Mouse (Mus musculus) thymus, adult 2 months (tissue): ENCODE results near the gene Ociad1. TPM values are rescaled to one million over a fixed set of nuclear protein-coding genes. Genes with fewer than 3 reads are reported as not detected.

Experiments used
- DNase-seq: peaks from one replicate; pipeline ENCODE4 v3.0.0; 2021
- H3K27ac ChIP-seq: fragments of 200-500 bp; 2 replicates; pipeline ENCODE4 v1.5.1; 2012; ENCODE audit warnings: low read length, control low read depth; ENCODE audit not compliant: control insufficient read depth, insufficient read depth
- H3K27me3 ChIP-seq: fragments of 200-500 bp; 2 replicates; pipeline ENCODE4 v1.6.1; 2012; ENCODE audit warnings: mild to moderate bottlenecking, low read length, moderate library complexity, mixed read lengths; ENCODE audit not compliant: control insufficient read depth, insufficient read depth
- H3K36me3 ChIP-seq: fragments of 200-500 bp; 2 replicates; pipeline ENCODE4 v1.6.1; 2012; ENCODE audit warnings: mild to moderate bottlenecking, low read length, moderate library complexity; ENCODE audit not compliant: control insufficient read depth, insufficient read depth
- H3K4me1 ChIP-seq: fragments of 200-500 bp; replicated peaks from 2 replicates; pipeline ENCODE4 v1.6.1; 2012; ENCODE audit warnings: low read length; ENCODE audit not compliant: control insufficient read depth, insufficient read depth
- H3K4me3 ChIP-seq: fragments of 200-500 bp; 2 replicates; pipeline ENCODE4 v1.5.1; 2012; ENCODE audit warnings: mild to moderate bottlenecking, low read length, control low read depth, moderate library complexity; ENCODE audit not compliant: control insufficient read depth, insufficient read depth
- CTCF ChIP-seq: fragments of 200-500 bp; IDR thresholded peaks from 2 replicates; pipeline ENCODE4 v1.5.1; 2012; ENCODE audit warnings: mild to moderate bottlenecking, control low read depth, low read length, moderate library complexity, borderline replicate concordance; ENCODE audit not compliant: control insufficient read depth, poor library complexity, insufficient read depth; ENCODE audit errors: extremely low read depth
- POLR2A ChIP-seq: fragments of 200-500 bp; IDR thresholded peaks from 2 replicates; pipeline ENCODE4 v1.6.1; 2012; ENCODE audit warnings: mild to moderate bottlenecking, low read length, control low read depth, moderate library complexity; ENCODE audit not compliant: control insufficient read depth, poor library complexity, insufficient read depth; ENCODE audit errors: extremely low read depth
- WGBS: fragments of 180-500 bp; shearing (Covaris S2); methylation state at CpG from one replicate; pipeline ENCODE4 v1.1.7; 2018; 5-methylcytosine and 5-hydroxymethylcytosine counted together
- polyA plus RNA-seq: library from polyadenylated mRNA; depleted of rRNA; stranded (reverse); fragments of >200 nt; gene quantifications from 2 replicates; pipeline ENCODE4 v1.2.3, GENCODE M21; 2012

The Ociad1 gene
- polyA plus RNA-seq, 1 experiment = 73.3 TPM

GRCm38 (mm10) chr5:73265460-73265859 is 27.1 kb upstream of the Ociad1 start:
- Histone ChIP-seq H3K4me3 (no peak overlapping the region), H3K36me3 (no peaks in the 10 kb centered on the region), H3K27me3 (no peaks in the 10 kb centered on the region), H3K4me1 (peaks cover 8% of the 10 kb centered on the region; the same call in 1 of the 2 replicates), H3K27ac (peak overlapping the region; percentile 84)
- 0 out of 2 replicates have a peak, but pooled peaks have one; percentile 42 for TF ChIP-seq POLR2A
- no peak for TF ChIP-seq CTCF
- DNase-seq = peak; percentile 54
- 33% methylated on average over 5 of the region's 5 CpGs for WGBS

DNA sequence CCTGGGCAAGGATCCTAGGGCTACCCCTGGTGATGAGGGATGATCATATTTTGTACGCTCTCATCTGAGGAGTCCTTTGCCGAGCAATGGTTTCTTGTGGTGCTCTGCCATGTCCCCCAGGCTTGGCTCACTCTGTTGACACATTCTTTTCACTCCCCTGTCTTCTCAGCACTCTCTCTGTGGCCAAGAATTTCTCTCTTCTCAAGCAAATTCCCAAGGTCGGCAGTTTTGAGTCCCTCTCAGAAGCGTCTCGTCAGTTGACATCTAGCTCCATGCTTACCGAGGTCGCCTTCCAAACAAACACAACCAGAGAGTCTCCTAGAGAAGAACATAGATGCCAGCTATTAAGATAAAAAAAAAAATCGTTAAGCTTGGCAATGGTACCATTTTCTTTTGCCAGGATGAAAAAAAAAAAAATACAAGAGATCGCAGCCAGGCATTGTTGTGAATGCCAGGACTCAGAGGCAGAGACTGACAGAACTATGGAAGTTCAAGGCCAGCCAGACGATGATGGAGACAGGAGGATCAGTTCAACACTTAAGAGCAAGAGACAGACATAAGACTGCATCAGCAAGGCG is 23.9 kb upstream of the Ociad1 start:
- DNase-seq = no peak
- Histone ChIP-seq H3K27ac (no peak overlapping the region), H3K4me3 (no peak overlapping the region), H3K27me3 (no peaks in the 10 kb centered on the region), H3K36me3 (no peaks in the 10 kb centered on the region), H3K4me1 (peaks cover 8% of the 10 kb centered on the region; the same call in 1 of the 2 replicates)
- 94% methylated on average over 11 of the region's 11 CpGs for WGBS
- TF ChIP-seq CTCF = no peak
- TF ChIP-seq POLR2A = no peak

- Histone ChIP-seq H3K36me3 (no peaks in the 10 kb centered on the region), H3K27me3 (no peaks in the 10 kb centered on the region), H3K4me1 (peaks cover 4% of the 10 kb centered on the region; the same call in 1 of the 2 replicates), H3K4me3 (no peak overlapping the region), H3K27ac (no peak overlapping the region)
- DNase-seq = no peak
- 90% methylated on average over 6 of the region's 6 CpGs for WGBS
- no peak for TF ChIP-seq POLR2A
- no peak for TF ChIP-seq CTCF
Observed at GRCm38 (mm10) chr5:73270612-73271011, 22.0 kb upstream of the Ociad1 start.

DNA sequence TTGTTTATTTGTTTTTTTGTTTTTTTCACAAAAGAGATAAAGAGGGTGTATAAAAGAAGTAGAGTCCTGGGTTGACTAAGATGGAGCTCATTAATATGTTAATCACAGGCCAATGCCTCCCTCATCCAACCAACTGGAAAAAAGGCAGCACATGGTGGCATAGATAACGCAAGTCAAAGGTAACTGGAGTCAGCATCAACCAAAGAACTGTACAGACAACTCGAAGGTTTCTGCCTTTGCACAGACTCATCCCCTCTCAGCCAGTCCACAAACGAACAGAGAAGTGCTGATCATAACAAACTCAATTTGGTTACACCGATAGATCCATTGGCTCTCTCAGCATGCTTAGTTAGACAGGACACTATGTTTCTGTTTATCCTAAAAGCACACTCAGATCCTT is 19.4 kb upstream of the Ociad1 start:
- no peak overlapping the region for H3K4me3 ChIP-seq
- H3K27ac ChIP-seq = no peak overlapping the region
- 93% methylated on average over 4 of the region's 4 CpGs for WGBS
- no peak for TF ChIP-seq POLR2A
- TF ChIP-seq CTCF = no peak
- H3K27me3 ChIP-seq = no peaks in the 10 kb centered on the region
- no peak for DNase-seq
- H3K36me3 ChIP-seq = no peaks in the 10 kb centered on the region
- no peaks in the 10 kb centered on the region for H3K4me1 ChIP-seq

DNA sequence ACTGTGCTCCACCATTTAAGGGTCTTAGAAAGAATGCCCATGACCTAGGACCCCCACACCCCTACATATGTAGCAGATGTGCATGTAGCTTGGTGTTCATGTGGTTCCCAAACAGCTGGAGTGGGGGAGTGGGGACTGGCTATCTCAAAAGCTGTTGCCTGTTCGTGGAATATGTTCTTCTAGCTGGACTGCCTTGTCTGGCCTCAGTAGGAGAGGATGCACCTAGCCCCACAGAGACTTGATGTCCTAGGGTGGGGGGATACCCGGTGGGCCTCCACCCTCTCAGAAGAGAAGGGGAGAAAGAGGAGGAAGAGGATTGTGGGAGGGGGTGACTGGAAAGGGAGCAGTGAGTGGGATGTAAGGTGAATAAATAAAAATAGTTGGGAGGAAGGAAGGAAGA is 17.6 kb upstream of the Ociad1 start:
- 82% methylated on average over 2 of the region's 2 CpGs for WGBS
- H3K36me3 ChIP-seq = no peaks in the 10 kb centered on the region
- DNase-seq = no peak
- no peaks in the 10 kb centered on the region for H3K27me3 ChIP-seq
- peaks cover 4% of the 10 kb centered on the region; the same call in 1 of the 2 replicates for H3K4me1 ChIP-seq
- TF ChIP-seq CTCF (no peak), POLR2A (no peak)
- H3K27ac ChIP-seq = no peak overlapping the region
- no peak overlapping the region for H3K4me3 ChIP-seq

GRCm38 (mm10) chr5:73279190-73279589 is 13.4 kb upstream of the Ociad1 start:
- no peaks in the 10 kb centered on the region for H3K36me3 ChIP-seq
- H3K27me3 ChIP-seq = no peaks in the 10 kb centered on the region
- 92% methylated on average over 10 of the region's 10 CpGs for WGBS
- H3K27ac ChIP-seq = no peak overlapping the region
- H3K4me1 ChIP-seq = peaks cover 4% of the 10 kb centered on the region; the same call in 1 of the 2 replicates
- H3K4me3 ChIP-seq = no peak overlapping the region
- no peak for DNase-seq
- TF ChIP-seq CTCF (no peak), POLR2A (no peak)

- Histone ChIP-seq H3K36me3 (no peaks in the 10 kb centered on the region), H3K4me3 (no peak overlapping the region), H3K27me3 (no peaks in the 10 kb centered on the region), H3K4me1 (peaks cover 4% of the 10 kb centered on the region; the same call in 1 of the 2 replicates), H3K27ac (no peak overlapping the region)
- 90% methylated on average over 4 of the region's 4 CpGs for WGBS
- DNase-seq = no peak
- no peak for TF ChIP-seq CTCF
- no peak for TF ChIP-seq POLR2A
Observed at GRCm38 (mm10) chr5:73279732-73280566, 12.6 kb upstream of the Ociad1 start.
